Mouse (Mus musculus) embryonic stem cell, embryonic (primary cell): ENCODE measurements around the gene Ier2.

ENCODE experiments used
- CTCF ChIA-PET, 4 experiments: fragments of 300-600 bp in 2 of 4; fragments of 350-600 bp in 2 of 4; sonication (Branson Sonifier 250); formaldehyde crosslinking; loops; one replicate each; lab custom pipeline; 2022; ENCODE audit warnings: inconsistent platforms in 2 of 4; lab: Charles Lee
- POLR2A ChIA-PET, 4 experiments: fragments of 300-600 bp in 2 of 4; fragments of 350-600 bp in 2 of 4; sonication (Branson Sonifier 250); formaldehyde crosslinking; loops; one replicate each; lab custom pipeline; 2022; ENCODE audit warnings: antibody characterized with exemption in 4 of 4, inconsistent platforms in 1 of 4; lab: Charles Lee

Ier2 gene

DNA sequence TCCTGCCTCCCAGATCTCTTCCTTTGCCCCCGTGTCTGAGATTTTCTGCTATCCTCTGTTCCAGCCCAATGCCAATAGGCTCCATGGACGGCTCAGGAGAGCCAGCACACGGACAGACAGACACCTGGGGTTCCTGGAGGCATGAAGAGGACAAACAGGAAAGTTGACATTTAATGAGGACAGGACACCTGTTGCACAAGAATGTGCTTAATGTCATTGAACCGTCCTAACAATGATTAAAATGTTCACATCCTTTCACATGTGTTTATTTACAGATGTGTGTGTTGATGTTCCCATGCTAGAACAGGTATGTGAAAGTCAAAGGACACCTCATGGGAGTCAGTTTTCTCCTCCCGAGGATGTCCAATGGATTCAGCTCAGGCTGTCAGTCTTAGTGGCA lies 19.6 kb downstream of the Ier2 start:
- ChIA-PET POLR2A (interaction anchor here in 3 of 4 experiments (0.7 to 16.6 kb wide), 28 partner anchors 8 to 373 kb away, joined by 3 to 272 read pairs (median 4); partner anchors contain the start of genes Ier2 (in 3 of the 3), Calr (in 1 of the 3), Ccdc130 (in 1 of the 3) and Farsa (in 1 of the 3)), CTCF (interaction anchor here in 1 of 4 experiments (0.9 to 1.6 kb wide), 7 partner anchors 12 to 173 kb away, joined by 3 to 4 read pairs (median 4); partner anchors contain the start of genes Ier2, Nacc1 and Trmt1)

DNA sequence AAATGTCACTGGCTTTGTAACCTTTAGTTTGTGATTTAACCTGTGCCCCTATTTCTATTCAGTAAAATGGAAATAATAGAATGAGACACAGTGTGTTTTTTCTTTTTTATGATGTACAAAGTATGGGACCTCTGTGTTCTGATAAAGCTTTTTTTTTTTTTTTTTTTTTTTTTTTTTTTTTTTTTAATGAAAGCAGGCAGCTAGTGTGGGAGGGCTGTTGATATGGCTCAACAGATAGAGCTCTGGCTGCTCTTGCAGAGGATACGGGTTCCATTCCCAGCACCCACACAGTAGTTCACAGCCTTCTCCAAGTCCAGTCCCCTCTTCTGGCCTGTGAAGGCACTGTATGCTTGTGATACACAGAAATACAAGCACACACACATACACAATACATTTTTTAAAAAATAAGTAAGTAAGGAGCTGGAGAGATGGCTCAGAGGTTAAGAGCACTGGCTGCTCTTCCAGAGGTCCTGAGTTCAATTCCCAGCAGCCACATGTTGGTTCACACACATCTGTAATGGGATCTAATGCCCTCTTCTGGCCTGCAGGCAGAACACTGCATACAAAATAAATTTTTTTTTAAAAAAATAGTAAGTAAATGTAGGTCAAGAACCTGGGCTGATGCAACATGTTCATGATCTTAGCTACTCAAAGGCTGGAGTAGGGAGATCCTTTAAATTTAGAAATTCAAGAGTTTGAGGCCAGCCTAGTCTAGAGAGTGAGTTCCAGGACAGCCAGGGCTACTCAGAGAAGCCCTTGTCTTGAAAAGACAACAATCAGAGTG lies 20.9 kb downstream of the Ier2 start:
- POLR2A ChIA-PET, result interaction anchor here (0.6 to 16.6 kb wide), 36 partner anchors 8 to 812 kb away, joined by 3 to 272 read pairs (median 4); partner anchors contain the start of genes Ier2 (in 3 of the 4), Calr (in 1 of the 4), Ccdc130 (in 1 of the 4) and Trmt1 (in 1 of the 4)

DNA sequence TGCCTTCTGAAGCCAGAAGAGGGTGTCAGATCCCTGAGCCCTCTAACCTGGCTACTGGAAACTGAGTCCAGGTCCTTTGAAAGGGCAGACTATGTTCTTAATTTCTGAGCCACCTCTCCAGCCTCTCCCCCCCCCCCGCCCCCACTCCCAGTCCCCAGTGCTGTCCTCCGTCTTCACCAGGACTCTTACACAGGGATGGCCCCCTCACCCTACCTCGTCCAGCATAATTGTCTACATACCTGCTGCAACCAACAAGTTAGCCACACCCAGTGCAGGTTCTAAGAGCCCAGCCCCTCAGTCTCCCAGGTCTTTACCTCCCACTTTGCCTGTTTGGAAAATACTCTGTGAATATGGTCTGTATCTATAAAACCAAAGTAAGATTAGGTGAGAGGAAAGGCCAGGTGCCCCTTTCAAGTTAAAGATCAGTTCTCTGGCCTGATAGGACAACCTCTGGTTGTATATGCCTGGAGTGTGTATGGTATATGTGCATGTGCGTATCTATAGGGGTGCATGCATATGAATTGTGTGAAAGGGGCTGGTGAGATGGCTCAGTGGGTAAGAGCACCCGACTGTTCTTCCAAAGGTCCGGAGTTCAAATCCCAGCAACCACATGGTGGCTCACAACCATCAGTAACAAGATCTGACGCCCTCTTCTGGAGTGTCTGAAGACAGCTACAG lies 21.9 kb downstream of the Ier2 start:
- CTCF ChIA-PET, result interaction anchor here in 3 of 4 experiments (0.6 to 0.8 kb wide), 3 partner anchors 14 to 154 kb away, joined by 3 to 8 read pairs (median 3); no protein-coding TSS in a partner anchor
- POLR2A ChIA-PET, result interaction anchor here in 3 of 4 experiments (1.0 to 16.6 kb wide), 9 partner anchors 8 to 25 kb away, joined by 3 to 272 read pairs (median 10); partner anchors contain the start of gene Ier2 (in 1 of the 3)

More for the DNA sequence above, 20.9 kb downstream of the Ier2 start:
- CTCF ChIA-PET, result interaction anchor here in 3 of 4 experiments (0.6 to 1.6 kb wide), 13 partner anchors 11 to 244 kb away, joined by 3 to 8 read pairs (median 4); partner anchors contain the start of genes Ier2 (in 1 of the 3), Nacc1 (in 1 of the 3) and Trmt1 (in 1 of the 3)

DNA sequence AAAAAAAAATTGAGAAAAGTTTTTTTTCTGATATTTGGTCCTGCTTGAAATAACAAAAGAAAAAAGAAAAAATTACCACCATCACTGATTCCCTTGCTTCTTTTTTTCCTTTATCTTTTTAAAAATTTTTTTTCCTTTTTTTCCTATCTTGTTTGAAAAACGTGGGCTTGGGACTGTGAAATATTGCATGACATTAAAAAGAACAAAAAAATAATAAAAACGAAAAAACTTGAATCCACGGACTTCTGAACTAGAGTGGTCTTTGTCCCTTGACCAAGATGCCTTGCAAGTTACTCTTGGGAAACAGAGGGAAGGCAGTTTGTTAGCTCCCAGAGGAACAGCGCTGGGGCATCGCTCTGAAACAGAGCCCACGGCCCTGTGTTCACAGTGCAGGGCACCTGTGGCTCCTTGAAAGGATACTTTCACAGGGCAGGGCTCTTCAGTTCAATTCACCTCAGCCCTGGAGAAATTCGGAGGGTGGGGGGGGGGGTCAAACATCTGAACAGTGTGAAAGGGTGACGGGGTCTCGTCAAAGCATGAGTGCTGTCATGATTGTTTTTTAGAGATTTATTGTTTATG lies 22.6 kb downstream of the Ier2 start:
- CTCF ChIA-PET, result no interaction called here
- POLR2A ChIA-PET, result interaction anchor here in 3 of 4 experiments (0.7 to 16.6 kb wide), 11 partner anchors 7 to 58 kb away, joined by 3 to 272 read pairs (median 5); partner anchors contain the start of gene Ier2 (in 2 of the 3)

DNA sequence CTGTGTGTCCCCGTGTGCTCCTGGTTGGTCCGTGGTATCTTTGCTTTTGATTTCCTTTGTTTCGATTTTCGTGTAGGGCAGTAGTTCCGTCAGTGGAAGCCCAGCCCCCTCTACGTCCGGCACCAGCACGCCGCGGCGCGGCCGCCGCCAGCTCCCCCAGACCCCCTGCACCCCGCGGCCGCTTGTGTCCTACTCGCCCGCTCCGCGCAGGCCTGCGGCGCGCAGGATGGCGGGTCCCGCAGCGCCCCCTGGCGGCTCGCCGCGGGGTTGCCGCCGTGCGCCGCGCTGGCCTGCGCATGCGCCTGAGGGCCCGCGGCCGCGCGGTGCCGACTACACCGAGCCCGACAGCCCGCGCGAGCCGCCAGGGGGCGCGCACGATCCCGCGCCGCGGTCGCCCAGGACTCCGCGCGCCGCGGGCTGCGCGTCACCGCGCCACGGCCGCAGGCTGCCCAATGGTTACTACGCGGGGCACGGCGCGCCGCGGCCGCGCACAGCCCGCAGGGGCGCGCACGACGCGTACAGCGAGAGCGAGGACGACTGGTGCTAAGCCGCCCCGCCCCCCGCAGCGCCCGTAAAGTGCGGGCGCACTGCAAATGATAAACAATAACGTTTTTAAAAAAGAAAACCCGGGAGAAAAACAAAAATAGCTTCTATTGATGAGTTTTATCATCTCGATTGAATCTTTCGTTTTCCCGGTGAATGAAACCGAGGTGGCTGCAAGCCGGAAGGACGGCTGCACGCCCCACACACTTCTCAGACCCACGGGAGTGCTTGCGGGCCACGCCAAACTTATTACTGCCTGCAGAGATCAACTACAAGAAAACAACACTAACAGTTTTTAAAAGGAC lies 23.3 kb downstream of the Ier2 start:
- CTCF ChIA-PET, result interaction anchor here in 3 of 4 experiments (0.5 to 2.0 kb wide), 23 partner anchors 8 to 264 kb away, joined by 3 to 8 read pairs (median 4); partner anchors contain the start of gene Trmt1 (in 1 of the 3)

DNA sequence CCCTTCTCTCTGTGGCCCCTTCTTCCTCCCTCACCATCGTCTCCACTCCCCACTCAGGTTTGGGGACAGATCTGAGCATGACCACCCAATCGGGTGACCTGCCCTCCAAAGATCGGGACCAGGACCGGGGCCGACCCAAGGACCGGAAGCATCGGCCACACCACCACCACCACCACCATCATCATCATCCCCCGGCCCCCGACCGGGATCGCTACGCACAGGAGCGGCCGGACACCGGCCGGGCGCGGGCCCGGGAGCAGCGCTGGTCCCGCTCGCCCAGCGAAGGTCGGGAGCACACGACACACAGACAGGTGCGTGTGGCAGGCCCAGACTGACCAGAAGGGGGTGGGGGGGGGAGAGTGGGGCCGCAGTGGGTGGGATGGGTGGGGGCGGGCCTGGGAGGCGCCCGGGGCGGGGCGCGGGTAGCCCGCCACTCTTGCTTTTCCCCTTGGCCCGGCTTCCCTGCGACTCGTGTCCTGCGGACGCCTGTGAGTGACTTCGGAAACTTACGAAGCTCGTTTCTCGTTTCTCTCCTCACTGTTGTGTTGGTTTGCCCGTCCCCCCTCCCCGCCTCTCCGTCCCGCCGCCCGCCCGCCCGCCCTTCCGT lies 24.0 kb downstream of the Ier2 start:
- CTCF ChIA-PET, result interaction anchor here in 3 of 4 experiments (0.5 to 2.0 kb wide), 22 partner anchors 9 to 264 kb away, joined by 3 to 8 read pairs (median 4); partner anchors contain the start of gene Trmt1 (in 1 of the 3)

More for the DNA sequence above, 23.3 kb downstream of the Ier2 start:
- POLR2A ChIA-PET, result interaction anchor here (0.5 to 16.6 kb wide), 36 partner anchors 8 to 369 kb away, joined by 3 to 272 read pairs (median 5); partner anchors contain the start of genes Ier2 (in 2 of the 4), Ccdc130 (in 1 of the 4), Nacc1 (in 1 of the 4) and Trmt1 (in 1 of the 4)

DNA sequence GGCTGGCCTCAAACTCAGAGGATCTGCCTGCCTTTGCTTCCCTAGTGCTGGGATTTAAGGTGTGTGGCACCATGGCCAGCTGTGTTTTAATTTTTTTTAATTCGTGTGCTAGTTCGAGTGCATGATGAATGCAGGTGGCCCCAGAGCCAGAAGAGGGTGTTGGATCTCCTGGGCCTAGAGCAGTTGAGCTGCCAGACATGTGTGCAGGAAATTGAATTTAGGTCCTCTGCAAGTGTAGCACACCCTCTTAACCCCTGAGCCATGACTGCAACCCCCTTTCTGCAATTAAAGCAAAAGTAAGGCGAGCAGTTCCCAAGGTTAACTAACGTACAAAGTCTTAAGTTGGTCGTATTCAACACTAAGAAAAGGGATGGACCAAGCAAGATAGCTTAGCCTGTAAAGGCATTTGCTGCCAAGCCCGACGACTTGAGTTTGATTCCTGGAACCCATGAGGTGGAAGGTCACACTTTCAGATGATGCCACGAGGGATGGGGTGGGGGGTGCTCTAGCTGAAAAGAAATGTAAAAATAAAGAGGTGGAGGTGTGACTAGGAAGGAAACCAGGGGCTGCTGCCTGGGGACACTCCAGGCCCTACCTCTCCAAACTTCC lies 24.6 kb downstream of the Ier2 start:
- ChIA-PET CTCF (interaction anchor here (0.6 to 2.0 kb wide), 12 partner anchors 9 to 283 kb away, joined by 3 to 11 read pairs (median 5); partner anchors contain the start of gene Trmt1 (in 1 of the 4)), POLR2A (interaction anchor here in 3 of 4 experiments (0.6 to 16.6 kb wide), 30 partner anchors 9 to 368 kb away, joined by 3 to 272 read pairs (median 5); partner anchors contain the start of genes Ier2 (in 2 of the 3), Ccdc130 (in 1 of the 3), Nacc1 (in 1 of the 3) and Trmt1 (in 1 of the 3))

More for the DNA sequence above, 24.0 kb downstream of the Ier2 start:
- POLR2A ChIA-PET, result interaction anchor here (0.5 to 16.6 kb wide), 37 partner anchors 8 to 368 kb away, joined by 3 to 272 read pairs (median 5); partner anchors contain the start of genes Ier2 (in 3 of the 4), Ccdc130 (in 1 of the 4), Nacc1 (in 1 of the 4) and Trmt1 (in 1 of the 4)

DNA sequence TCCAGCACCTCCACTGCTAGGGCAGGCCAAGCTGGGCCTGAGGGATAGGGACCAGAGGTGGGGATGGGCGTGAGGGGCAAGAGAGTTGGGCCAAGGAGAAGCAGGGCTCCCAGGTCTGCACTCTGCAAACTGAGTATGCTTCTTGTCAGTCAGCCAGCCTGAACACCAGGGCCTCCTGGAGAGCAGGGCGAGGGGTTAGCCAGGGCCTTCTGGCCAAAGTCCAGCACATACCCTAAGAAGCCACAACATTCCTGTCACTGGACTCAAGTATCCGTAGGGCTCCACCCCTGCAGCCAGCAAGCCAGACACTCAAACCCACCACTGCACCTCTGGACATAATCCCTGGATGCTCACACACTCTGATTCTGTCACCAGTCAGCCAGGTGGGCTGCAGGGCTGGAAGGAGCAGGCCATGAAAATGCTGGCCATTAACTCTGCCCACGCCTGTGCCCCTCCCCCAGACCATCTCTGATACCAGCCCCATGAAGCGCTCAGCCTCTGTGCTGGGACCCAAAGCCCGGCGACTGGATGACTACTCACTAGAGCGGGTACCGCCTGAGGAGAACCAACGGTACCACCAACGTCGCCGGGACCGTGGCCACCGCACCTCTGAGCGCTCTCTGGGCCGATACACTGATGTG lies 26.5 kb downstream of the Ier2 start:
- ChIA-PET CTCF (interaction anchor here in 2 of 4 experiments (0.5 to 1.1 kb wide), 2 partner anchors 16 to 176 kb away, joined by 3 to 6 read pairs; no protein-coding TSS in a partner anchor), POLR2A (interaction anchor here in 2 of 4 experiments (1.3 to 16.6 kb wide), 10 partner anchors 10 to 51 kb away, joined by 3 to 272 read pairs (median 16); partner anchors contain the start of genes Ier2 (in 2 of the 2), Nacc1 (in 1 of the 2) and Trmt1 (in 1 of the 2))

DNA sequence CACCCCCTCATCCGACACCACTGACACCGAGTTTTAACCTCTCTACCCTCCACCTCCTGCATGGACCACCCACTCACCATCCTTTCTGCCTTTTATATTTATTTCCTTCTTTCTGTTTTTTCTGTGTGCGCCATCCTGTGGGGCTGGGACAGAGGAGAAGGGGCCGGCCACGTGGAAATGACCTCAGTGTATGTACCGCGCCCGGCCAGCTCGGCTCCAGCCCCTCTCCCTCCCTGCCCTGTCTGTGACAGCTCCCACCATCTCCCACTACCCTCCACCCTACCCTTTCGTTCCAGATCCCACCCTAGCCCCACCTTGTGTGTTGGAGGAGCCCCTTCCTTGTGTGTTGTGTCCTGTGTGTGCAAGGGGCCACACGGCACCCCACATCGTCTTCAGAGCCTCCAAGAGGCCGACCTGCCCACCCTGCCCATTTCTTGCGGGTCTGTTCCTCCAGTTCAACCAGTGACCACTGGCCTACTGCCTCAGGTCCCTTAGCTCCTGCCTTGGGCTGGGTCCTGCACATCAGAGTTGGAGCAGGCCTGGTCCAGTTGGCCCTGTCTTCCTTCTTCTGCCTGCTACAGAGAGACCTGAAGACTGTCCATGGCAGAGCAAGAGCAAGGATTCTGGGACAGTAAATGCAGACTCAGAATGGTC lies 27.1 kb downstream of the Ier2 start:
- ChIA-PET CTCF (interaction anchor here in 3 of 4 experiments (1.0 to 1.6 kb wide), 4 partner anchors 15 to 181 kb away, joined by 3 to 4 read pairs (median 4); no protein-coding TSS in a partner anchor), POLR2A (interaction anchor here in 3 of 4 experiments (1.2 to 16.6 kb wide), 11 partner anchors 9 to 278 kb away, joined by 3 to 272 read pairs (median 6); partner anchors contain the start of genes Ier2 (in 2 of the 3), Nacc1 (in 1 of the 3) and Trmt1 (in 1 of the 3))

DNA sequence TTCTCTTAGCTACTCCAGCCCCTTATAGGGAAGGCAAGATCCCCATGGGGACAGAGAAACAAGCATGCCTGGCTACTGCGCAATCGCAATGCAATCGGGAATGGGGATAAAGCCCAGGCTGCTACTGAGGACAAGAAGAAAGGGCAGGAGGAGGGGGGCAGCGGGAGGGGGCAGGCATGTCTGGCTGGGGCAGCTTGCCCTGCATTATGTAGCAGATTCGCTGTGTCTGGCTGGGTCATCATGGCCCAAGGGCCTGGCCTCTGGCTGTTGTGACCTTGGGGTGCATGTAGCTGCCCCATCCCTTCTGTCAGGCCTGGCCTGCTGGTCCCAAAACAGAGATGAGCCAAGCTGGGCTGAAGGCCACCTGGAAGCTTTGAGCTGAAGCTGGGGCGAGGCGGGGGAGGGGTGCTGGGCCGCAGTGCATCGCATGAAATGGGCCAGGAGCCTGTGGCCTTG lies 27.8 kb downstream of the Ier2 start:
- CTCF ChIA-PET, result interaction anchor here in 3 of 4 experiments (1.0 to 1.7 kb wide), 7 partner anchors 14 to 404 kb away, joined by 3 to 5 read pairs (median 3); no protein-coding TSS in a partner anchor
- POLR2A ChIA-PET, result interaction anchor here in 3 of 4 experiments (0.9 to 16.6 kb wide), 19 partner anchors 9 to 278 kb away, joined by 3 to 272 read pairs (median 6); partner anchors contain the start of genes Ier2 (in 2 of the 3), Nacc1 (in 1 of the 3) and Trmt1 (in 1 of the 3)

DNA sequence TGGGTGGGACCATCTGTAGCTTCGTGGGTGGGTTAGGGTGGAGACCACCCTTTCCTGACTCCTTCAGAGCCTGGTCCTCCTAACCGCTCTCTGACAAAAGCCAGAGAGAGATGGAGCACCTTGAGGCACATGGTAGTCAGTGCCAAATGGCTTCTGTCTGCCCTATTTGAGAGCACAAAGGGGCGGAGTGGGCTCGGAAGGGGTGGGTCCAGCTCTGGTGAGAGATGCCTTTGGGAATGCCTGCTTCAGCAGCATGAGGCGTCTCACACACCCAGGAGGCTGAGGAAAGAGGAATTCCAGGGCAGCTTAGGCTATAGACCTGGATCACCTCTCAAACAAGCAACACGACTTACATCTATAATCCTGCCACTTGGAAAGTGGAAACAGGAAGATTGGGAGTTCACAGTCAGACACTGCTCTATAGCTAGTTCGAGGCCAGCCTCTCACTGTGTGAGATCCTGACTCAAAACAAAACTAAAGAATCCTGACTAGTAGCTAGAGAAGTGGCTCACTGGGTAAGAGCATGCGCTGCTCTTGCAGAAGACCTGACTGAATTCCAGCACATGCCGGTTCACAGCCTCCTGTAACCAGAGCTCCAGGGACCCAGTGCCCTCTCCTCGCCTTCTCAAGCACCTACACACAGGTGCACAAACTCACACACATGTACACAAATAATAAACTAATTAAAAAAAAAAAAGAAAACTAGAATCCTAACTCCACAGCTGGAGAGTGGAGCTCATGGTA lies 28.6 kb downstream of the Ier2 start:
- CTCF ChIA-PET, result interaction anchor here (0.9 to 1.7 kb wide), 11 partner anchors 13 to 403 kb away, joined by 3 to 5 read pairs (median 3); no protein-coding TSS in a partner anchor
- POLR2A ChIA-PET, result interaction anchor here in 3 of 4 experiments (0.6 to 16.6 kb wide), 30 partner anchors 8 to 279 kb away, joined by 3 to 272 read pairs (median 4); partner anchors contain the start of genes Ier2 (in 2 of the 3), Calr (in 1 of the 3), Nacc1 (in 1 of the 3) and Trmt1 (in 1 of the 3)

DNA sequence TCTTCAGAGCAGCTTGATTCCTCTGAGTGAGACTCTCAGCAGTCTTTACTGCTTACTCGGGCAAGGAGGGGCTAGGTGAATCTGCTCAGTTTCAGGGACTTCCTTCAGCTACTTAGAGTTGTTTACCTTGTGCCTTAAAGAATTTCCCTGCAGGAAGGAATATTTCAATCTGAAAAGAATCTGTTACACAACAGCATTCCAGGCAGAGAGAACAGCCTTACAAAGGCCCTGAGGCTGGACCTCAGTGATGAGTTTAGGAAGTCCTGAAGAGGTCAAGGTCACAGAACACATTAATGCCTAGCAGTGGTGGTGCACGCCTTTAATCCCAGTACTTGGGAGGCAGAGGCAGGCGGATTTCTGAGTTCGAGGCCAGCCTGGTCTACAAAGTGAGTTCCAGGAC lies 30.8 kb downstream of the Ier2 start:
- CTCF ChIA-PET, result interaction anchor here in 1 of 4 experiments (0.7 kb wide), 1 partner anchor 444 kb away, joined by 4 read pairs; no protein-coding TSS in a partner anchor

More for the DNA sequence above, 30.8 kb downstream of the Ier2 start:
- POLR2A ChIA-PET, result interaction anchor here in 2 of 4 experiments (1.6 to 16.6 kb wide), 7 partner anchors 10 to 184 kb away, joined by 3 to 272 read pairs (median 11); partner anchors contain the start of genes Ier2 (in 2 of the 2), Nacc1 (in 1 of the 2) and Trmt1 (in 1 of the 2)
